Mouse (Mus musculus): ENCODE measurements around the gene Ccdc63.

DNA sequence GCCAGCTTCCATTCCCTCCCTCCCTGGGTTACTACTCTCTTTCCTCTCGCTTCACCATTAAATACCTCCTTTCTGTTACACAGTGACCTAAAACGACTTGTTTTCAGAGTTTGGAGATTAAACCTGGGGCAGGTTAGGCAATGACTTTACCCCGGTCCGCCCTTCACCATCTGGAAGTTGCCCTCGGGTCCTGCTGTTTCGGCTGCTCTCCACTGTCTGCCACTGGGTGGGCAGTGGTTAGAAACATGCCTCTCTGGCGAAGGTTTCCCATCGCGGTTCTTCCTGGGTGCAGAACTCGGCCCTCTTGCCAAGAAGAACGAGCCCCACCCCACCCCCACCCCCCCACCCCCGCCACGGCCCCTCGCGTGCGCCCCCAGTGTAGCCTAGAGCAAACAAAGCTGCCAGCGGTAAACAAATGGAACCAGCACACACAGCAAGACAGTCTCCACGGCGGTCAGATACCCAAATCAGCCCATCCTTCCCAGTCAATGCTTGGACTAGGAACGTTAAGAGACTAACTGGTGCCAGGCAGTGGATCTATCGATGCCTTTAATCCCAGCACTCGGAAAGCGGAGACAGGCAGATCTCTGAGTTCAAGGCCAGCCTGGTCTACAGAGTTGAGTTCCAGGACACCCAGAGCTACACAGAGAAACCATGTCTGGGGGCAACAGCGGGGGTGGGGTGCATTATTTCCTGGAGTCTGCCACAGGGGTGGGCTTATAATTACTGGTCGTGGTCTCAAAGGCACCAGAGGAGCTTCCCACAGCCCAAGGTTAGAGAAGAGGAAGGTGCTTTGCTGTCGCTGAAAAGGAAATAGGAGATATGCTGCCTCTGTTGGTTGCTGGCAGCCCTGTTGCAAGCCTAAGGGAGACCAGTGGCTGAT is 8.2 kb downstream of the Ccdc63 start:
- TF ChIP-seq CTCF (IDR thresholded peaks at IDR 0.05; ENCODE audit: low read depth) (no peak), EP300 (IDR thresholded peaks at IDR 0.05; ENCODE audit: low read depth) (no peak)

Data from heart, postnatal 0 days (tissue).